Mouse (Mus musculus) spleen, postnatal 36 days (tissue): Measurements from ENCODE around the gene Olfr978.
"Not testable (repeated sequence)": the region's sequence is repeated elsewhere in the genome, so short reads cannot be mapped to it uniquely, and the experiment has no call there.

Source experiments
- DNase-seq, 2 experiments: peaks; one replicate each; pipeline ENCODE4 v3.0.0; 2022; ENCODE audit warnings: low spot score in 2 of 2, mixed read lengths in 1 of 2

The Olfr978 gene

GRCm38 (mm10) chr9:39991813-39992212, at the start of gene Olfr978:
Gene Olfr978, plus strand, starts transcription at chr9:39992113.
- DNase-seq, result no peak

GRCm38 (mm10) chr9:39951946-39952345, 40.0 kb upstream of the Olfr978 start, which contains the start of gene Olfr975:
Gene Olfr975, minus strand, starts transcription at chr9:39952046.
- no peak for DNase-seq

DNA sequence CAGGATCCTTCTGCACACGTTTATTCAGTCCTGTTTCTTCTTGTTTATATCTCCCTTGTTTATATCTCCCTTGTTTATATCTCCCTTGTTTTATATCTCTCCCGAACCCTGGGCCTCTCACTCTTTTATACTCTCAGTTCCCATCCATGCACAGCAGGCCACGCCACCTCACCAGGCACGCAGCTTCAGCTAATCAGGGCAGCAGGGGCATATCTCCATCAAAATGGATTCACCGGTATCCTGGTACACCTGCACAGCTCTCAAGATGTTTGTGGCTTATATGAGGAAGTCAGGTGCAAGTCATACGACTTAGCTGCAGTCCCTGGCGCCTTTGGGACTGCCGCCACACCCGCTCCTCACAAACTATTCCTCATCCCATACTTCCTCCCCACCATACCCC, 30.9 kb upstream of the Olfr978 start, which contains the start of gene Olfr976:
Gene Olfr976, minus strand, starts transcription at position 101 of the 400 bp plus-strand sequence.
- not testable (repeated sequence) for DNase-seq

DNA sequence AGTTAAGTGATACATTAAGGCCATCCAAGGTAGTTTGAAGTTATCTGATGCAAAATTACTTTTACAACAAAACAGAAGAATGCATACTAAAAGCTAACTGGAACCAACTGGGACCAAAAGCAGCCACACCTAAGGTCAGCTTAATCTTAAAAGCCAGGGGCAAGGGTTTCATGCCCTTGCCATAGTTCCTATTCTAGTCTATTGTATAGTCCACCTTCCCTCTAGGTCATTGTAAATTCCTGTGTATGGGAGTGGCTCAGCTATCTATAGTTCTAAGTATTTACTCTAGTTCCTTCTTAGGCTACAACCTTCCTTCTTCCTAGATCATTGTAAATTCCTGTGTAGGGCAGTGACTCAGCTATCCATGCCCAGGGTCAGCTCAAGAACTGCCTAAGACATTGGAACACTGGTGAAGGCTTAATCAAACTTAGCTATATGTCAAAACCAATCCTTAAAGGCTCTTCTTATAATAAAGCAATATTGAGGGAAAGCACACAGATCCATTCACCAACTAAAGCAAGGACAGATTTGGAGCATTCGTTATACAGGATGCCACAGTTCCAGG, 15.2 kb upstream of the Olfr978 start:
- DNase-seq, result not testable (repeated sequence)

GRCm38 (mm10) chr9:40003365-40003764, 11.5 kb downstream of the Olfr978 start, which contains the start of gene Olfr979:
Gene Olfr979, minus strand, starts transcription at chr9:40003465.
- no peak for DNase-seq

DNA sequence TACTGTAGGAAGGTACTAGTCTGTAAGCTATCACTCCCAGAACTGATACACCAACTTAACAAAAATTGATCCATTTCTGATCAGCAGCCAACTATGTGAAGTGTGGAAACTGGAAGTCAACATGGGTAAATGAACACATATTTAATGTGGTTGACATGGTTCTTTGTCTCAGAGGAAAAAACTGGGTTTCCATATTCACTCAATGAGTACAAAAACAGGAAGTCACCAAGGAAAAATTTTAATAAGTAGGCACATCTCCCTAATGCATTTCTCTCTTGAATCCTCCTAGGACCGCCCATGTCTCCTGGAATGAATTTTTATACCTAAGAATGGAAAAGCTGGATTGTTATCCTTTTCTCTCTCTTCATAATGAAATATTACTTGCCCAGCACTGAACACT, 17.6 kb downstream of the Olfr978 start, which contains the start of gene Olfr980:
Gene Olfr980, minus strand, starts transcription at position 101 of the 400 bp plus-strand sequence.
- DNase-seq, result no peak

DNA sequence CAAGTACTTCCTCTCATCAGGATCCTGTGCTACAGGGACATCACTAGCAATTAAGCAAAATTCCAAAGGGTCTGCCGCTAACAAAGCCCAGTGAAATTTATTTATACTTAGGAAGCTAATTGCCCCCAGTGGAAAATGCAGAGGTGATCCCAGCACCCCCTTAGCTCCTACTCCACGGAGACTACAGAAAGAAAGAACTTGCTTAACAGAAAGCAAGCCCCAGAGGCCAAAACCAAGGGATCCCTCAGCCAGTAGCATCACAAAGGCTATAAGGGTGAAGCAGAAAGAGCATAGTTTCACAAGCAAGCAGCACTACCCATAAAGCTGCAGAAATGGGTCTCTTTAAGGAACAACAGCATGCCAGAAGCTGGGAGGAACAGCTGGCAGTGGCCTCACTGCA, 29.3 kb downstream of the Olfr978 start, which contains the start of gene Olfr981:
Gene Olfr981, plus strand, starts transcription at position 301 of the 400 bp plus-strand sequence.
- no peak for DNase-seq
